Mouse (Mus musculus): Measurements from ENCODE around the gene Olfr1329. TPM values are rescaled to one million over a fixed set of nuclear protein-coding genes. Genes with fewer than 3 reads are reported as not detected.

The Olfr1329 gene
- polyA plus RNA-seq (2021; fragmentation: Nextera tagmentation), result not detected in 2 replicates
- long read RNA-seq, experiment 1, result 0 reads
- long read RNA-seq, experiment 2, result 0 reads

DNA sequence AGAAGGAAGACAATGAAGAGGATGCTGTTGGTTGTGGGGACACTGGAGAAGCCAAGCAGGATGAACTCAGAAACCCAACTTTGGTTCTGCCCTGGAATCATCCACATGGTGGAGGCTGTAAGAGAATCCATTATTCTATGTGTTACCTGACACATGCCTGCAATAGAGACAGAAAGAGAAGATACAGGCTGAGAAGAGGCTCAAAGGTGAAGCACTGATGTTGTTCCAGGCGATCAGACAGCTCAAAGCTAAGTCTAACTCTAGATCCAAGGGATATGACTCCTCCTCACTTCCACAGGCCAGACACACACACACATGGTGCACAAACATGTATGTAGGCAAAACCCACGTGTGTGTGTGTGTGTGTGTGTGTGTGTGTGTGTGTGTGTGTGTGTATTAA lies at the start of gene Olfr1329:
Gene Olfr1329, minus strand, starts transcription at position 101 of the 400 bp plus-strand sequence.

DNA sequence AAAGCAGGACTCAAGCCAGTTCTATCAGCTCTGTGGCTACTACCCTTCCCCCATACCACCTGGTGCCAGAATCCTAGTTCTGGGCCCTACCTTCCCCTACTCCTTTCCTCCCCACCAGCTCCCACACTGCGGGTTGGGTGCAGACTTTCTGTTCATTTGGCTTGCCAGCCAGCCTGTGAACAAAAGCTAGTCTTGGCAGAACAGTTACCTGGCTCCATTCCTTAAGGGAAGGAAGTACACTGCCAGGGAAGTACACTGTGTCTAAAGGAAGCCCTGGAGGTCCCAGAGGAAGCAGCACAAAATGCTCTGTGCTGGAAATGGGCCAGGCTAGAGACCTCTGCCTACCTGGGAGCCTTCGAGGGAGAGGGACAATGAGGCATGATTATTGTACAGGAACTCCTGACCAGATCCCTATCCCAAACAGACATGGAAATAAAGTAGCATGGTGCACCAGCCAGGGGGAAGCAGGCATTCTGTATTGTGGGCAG lies 43.9 kb upstream of the Olfr1329 start, which contains the start of gene Lao1:
Gene Lao1, plus strand, starts transcription at position 438 of the 488 bp plus-strand sequence.

DNA sequence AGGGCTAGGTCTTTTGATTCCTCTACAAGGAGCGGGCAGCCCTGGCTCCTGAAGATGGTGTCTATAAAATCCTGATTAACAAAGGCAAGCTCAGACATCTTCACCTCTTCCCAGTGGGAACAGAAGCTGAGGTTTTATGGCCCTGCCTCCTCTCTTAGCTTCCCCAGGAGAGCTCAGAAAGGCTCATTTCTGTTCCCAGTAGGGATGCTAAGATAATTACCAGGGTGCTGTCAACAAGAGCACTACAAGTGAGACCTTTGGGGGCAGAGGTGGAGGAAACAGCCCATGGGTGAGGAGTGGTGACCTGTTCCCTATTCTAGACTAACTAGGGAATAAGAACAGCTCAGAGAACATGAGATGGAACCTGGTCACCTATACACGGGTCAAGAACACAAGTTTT lies 21.2 kb upstream of the Olfr1329 start, which contains the start of gene Olfr1328:
Gene Olfr1328, minus strand, starts transcription at position 101 of the 400 bp plus-strand sequence.

DNA sequence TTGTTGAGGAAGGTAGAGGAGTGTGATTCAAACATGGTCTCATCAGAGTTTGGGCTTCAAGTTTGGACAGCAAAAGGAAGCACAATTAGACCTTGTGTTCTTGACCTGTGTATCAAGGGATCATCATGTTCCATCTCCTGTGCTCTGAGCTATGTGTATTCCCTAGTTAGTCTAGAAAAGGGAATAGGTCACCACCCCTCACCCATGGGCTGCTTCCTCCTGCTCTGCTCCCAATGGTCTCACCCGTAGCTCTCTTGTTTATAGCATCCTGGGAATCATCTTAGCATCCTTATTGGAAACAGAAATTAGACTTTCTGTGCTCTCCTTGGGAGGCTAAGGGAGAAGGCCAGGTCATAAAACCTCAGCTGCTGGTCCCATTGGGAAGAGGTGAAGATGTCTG lies 29.0 kb downstream of the Olfr1329 start, which contains the start of gene Olfr1330:
Gene Olfr1330, plus strand, starts transcription at position 301 of the 400 bp plus-strand sequence.

Other genes with a start within 250 kb of the Olfr1329 start
- gene Olfr1342, start 224.7 kb downstream of the Olfr1329 start, polyA plus RNA-seq (2021; fragmentation: Nextera tagmentation), result not detected in 2 replicates
- not detected in 2 replicates for gene Olfr1341, start 213.9 kb downstream of the Olfr1329 start, polyA plus RNA-seq (2021; fragmentation: Nextera tagmentation)
- gene Olfr1340, start 197.3 kb downstream of the Olfr1329 start, polyA plus RNA-seq (2021; fragmentation: Nextera tagmentation), result not detected in 2 replicates
- gene Olfr1339, start 185.3 kb downstream of the Olfr1329 start, polyA plus RNA-seq (2021; fragmentation: Nextera tagmentation), result not detected in 2 replicates
- gene Olfr1338, start 158.7 kb downstream of the Olfr1329 start, polyA plus RNA-seq (2021; fragmentation: Nextera tagmentation), result not detected in 2 replicates
- gene Olfr1337, start 134.9 kb downstream of the Olfr1329 start, polyA plus RNA-seq (2021; fragmentation: Nextera tagmentation), result not detected in 2 replicates
- gene Olfr1335, start 107.5 kb downstream of the Olfr1329 start, polyA plus RNA-seq (2021; fragmentation: Nextera tagmentation), result not detected in 2 replicates
- not detected in 2 replicates for gene Olfr1333, start 81.2 kb downstream of the Olfr1329 start, polyA plus RNA-seq (2021; fragmentation: Nextera tagmentation)
- gene Olfr1331, start 52.8 kb downstream of the Olfr1329 start, polyA plus RNA-seq (2021; fragmentation: Nextera tagmentation), result not detected in 2 replicates
- gene Olfr1330, start 28.9 kb downstream of the Olfr1329 start, polyA plus RNA-seq (2021; fragmentation: Nextera tagmentation), result not detected in 2 replicates
- not detected in 2 replicates for gene Olfr1328, start 21.1 kb upstream of the Olfr1329 start, polyA plus RNA-seq (2021; fragmentation: Nextera tagmentation)
- not detected in 2 replicates for gene Lao1, start 44.1 kb upstream of the Olfr1329 start, polyA plus RNA-seq (2021; fragmentation: Nextera tagmentation)
- gene Slc2a1, start 191.2 kb upstream of the Olfr1329 start, polyA plus RNA-seq (2021; fragmentation: Nextera tagmentation), result 14.0 and 23.4 TPM in 2 replicates

Measured in left cerebral cortex, adult 6 months (tissue).